Mouse (Mus musculus) limb, embryonic 13.5 days (tissue): ENCODE measurements around the gene Epn2. TPM values are rescaled to one million over a fixed set of nuclear protein-coding genes. Genes with fewer than 3 reads are reported as not detected.

Experiments used
- ATAC-seq: fragments of 200-750 bp; cut with Nextera tagmentation; 2 replicates; pipeline ENCODE4 v1.8.0; 2017; ENCODE audit warnings: low read depth, moderate number of reproducible peaks, moderate TSS enrichment; ENCODE audit not compliant: low FRiP score
- H3K27ac ChIP-seq: fragments of 300-500 bp; sonication (generic); 2 replicates; pipeline ENCODE4 v1.5.1; 2015; ENCODE audit warnings: inconsistent platforms, mild to moderate bottlenecking, moderate library complexity
- H3K27me3 ChIP-seq: fragments of 300-500 bp; sonication (generic); 2 replicates; pipeline ENCODE4 v1.6.1; 2015; ENCODE audit warnings: mild to moderate bottlenecking, inconsistent platforms
- H3K36me3 ChIP-seq: fragments of 300-500 bp; sonication (generic); 2 replicates; pipeline ENCODE4 v1.6.1; 2015; ENCODE audit warnings: inconsistent platforms, mild to moderate bottlenecking, moderate library complexity
- H3K4me1 ChIP-seq: fragments of 300-500 bp; sonication (generic); 2 replicates; pipeline ENCODE4 v1.6.1; 2015; ENCODE audit warnings: inconsistent platforms
- H3K4me2 ChIP-seq: fragments of 300-500 bp; sonication (generic); replicated peaks from 2 replicates; pipeline ENCODE4 v1.6.1; 2015; ENCODE audit warnings: inconsistent platforms, mild to moderate bottlenecking, moderate library complexity
- H3K4me3 ChIP-seq: fragments of 300-500 bp; sonication (generic); 2 replicates; pipeline ENCODE4 v1.5.1; 2015; ENCODE audit warnings: moderate library complexity, mild to moderate bottlenecking, inconsistent platforms
- H3K9ac ChIP-seq: fragments of 300-500 bp; sonication (generic); 2 replicates; pipeline ENCODE4 v1.6.1; 2015; ENCODE audit warnings: mild to moderate bottlenecking, inconsistent platforms
- H3K9me3 ChIP-seq: fragments of 300-500 bp; sonication (generic); 2 replicates; pipeline ENCODE4 v1.6.1; 2016; ENCODE audit warnings: inconsistent platforms
- WGBS: fragments of 180-500 bp; shearing (Covaris S2); methylation state at CpG from one replicate; pipeline ENCODE4 v1.1.7; 2015; 5-methylcytosine and 5-hydroxymethylcytosine counted together
- polyA plus RNA-seq: library from polyadenylated mRNA; unstranded; fragments of >200 nt; fragmentation: Nextera tagmentation; extraction: Ambion mirVana; gene quantifications from 2 replicates; pipeline ENCODE4 v1.2.1, GENCODE M21; 2015

Epn2 gene
- polyA plus RNA-seq, 1 experiment from 2014 or later: 32.1 TPM

DNA sequence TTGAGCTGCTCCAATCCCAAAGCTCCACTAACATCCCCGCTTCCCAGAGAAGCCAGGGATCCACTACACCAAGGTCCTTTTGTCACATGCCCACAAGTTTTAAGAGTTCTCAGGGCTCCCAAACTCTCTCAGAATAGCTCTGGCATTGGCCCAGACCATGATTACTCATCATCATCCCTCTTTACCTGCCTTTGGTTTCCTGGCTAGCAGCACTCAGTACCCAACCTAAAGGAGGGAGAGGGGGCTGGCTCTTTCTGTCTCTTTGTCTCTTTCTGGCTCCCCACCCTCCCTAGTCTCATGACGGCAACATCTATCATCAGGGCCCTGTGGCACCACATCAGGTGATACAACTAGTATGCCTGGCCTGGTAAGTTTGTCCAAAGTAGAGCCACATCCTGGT is 46.7 kb downstream of the Epn2 start:
- WGBS: 79% methylated on average over 2 of the region's 2 CpGs
- no peak for ATAC-seq
- H3K4me2 ChIP-seq: no peak overlapping the region

DNA sequence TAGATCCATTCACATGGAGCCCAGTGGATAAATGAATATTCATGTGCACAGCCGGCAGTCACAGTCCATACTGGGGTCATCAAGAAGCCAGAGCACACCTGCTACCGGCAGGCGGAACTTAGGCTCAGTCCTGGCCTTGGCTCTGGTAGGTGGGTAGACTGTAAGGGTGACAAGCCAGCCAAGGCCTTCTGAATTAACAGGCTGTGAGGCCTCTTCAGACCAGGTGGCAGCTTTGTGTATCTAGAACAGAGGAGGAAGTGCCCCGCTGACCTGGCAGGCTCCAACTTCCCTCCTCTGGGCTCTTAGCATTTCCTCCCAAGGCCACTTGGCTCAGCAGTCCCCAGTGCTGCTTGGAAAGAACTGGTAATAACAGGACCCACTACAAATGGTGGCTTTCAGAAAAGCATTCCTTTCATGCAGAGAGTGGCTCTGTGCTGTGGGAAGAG is 50.2 kb downstream of the Epn2 start:
- H3K27me3 ChIP-seq: no peaks in the 10 kb centered on the region
- no peak overlapping the region for H3K4me2 ChIP-seq
- H3K4me1 ChIP-seq: peaks cover 7% of the 10 kb centered on the region
- no peak overlapping the region for H3K9ac ChIP-seq
- peaks cover 57% of the 10 kb centered on the region for H3K36me3 ChIP-seq
- no peak for ATAC-seq
- H3K9me3 ChIP-seq: no peaks in the 10 kb centered on the region
- 54% methylated on average over 4 of the region's 4 CpGs for WGBS
- no peak overlapping the region for H3K4me3 ChIP-seq
- H3K27ac ChIP-seq: no peak overlapping the region

More for the DNA sequence above, 46.7 kb downstream of the Epn2 start:
- H3K4me1 ChIP-seq: peaks cover 7% of the 10 kb centered on the region
- H3K9me3 ChIP-seq: no peaks in the 10 kb centered on the region
- H3K4me3 ChIP-seq: no peak overlapping the region
- H3K9ac ChIP-seq: no peak overlapping the region
- H3K36me3 ChIP-seq: peaks cover 42% of the 10 kb centered on the region
- H3K27ac ChIP-seq: no peak overlapping the region
- no peaks in the 10 kb centered on the region for H3K27me3 ChIP-seq

DNA sequence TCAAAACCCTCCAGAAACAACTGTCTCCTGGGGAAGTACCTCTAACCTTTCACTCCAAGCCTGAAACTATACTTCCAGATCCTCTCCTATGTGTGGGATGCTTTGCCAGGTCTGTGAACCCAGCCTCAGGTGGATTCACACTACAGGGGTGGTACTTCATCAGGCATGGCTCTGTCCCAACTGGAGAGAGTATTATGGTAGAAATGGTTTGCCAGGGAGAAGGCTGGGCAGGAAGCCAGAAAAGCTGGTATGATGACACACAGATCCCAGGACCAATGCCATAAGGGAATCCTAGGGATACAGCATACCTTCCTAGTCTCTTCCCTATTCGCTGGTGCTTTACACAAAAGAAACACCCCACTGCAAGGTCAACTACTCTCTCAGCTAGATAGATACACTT is 52.6 kb downstream of the Epn2 start:
- peaks cover 7% of the 10 kb centered on the region for H3K4me1 ChIP-seq
- H3K4me3 ChIP-seq: no peak overlapping the region
- H3K27ac ChIP-seq: no peak overlapping the region
- no peaks in the 10 kb centered on the region for H3K9me3 ChIP-seq
- no peaks in the 10 kb centered on the region for H3K27me3 ChIP-seq
- H3K9ac ChIP-seq: no peak overlapping the region
- peaks cover 53% of the 10 kb centered on the region for H3K36me3 ChIP-seq
- ATAC-seq: no peak
- 96% methylated on average over 1 of the region's 1 CpGs for WGBS
- no peak overlapping the region for H3K4me2 ChIP-seq

DNA sequence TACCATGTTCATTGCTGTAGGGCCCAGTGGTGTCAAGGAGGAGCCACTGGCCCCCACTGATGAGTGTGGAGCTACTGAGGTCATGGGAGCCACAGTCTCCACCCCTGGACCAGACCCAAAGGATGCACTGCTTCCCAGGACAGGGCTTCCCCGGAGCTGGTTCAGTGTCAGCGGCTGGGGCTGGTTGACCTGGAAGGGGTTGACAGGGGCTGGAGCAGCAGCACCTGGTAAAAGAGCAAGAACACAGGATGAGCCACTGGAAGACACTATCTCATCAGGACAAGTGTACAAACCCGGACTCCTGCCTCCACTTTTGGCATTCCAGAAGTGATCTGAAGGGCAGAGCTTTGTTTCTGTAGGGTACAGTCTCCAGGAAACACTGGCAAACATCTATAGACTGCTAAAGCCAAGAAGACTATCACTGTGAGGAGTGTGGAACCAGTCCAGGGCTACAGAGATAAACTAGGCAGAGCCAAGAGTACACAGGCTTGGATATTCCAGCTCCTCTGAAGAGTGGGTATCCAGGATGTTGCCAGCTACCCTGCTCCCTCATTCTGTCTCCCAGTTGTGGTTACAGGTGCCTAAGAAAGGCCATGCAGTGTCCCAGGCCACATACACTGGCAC is 59.9 kb downstream of the Epn2 start:
- H3K4me2 ChIP-seq: no peak overlapping the region
- H3K9ac ChIP-seq: no peak overlapping the region
- no peaks in the 10 kb centered on the region for H3K27me3 ChIP-seq
- no peaks in the 10 kb centered on the region for H3K9me3 ChIP-seq
- no peak overlapping the region for H3K4me3 ChIP-seq
- no peaks in the 10 kb centered on the region for H3K4me1 ChIP-seq
- no peak overlapping the region for H3K27ac ChIP-seq
- 93% methylated on average over 3 of the region's 3 CpGs for WGBS
- no peak for ATAC-seq
- peaks cover 63% of the 10 kb centered on the region for H3K36me3 ChIP-seq

DNA sequence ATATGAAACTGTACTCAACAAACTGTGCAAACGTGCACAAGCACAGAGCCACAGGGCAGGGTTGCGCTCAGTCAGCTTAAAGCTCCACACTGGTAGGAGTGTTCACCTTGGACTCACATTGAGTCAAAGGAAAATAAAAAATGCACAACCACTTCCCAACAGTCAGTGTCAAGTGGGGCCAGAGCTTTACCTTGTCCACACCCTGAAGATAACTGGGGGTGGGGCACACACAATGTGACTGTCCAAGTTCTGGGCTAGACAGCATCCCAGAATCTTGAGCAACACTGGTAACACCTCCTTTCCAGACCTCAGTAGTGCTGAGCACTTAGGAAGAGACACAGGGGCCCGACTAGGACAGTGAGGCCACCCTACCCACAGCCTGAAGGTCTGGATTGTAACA is 60.6 kb downstream of the Epn2 start:
- Histone ChIP-seq H3K27me3 (no peaks in the 10 kb centered on the region), H3K27ac (no peak overlapping the region), H3K4me2 (no peak overlapping the region), H3K4me1 (no peaks in the 10 kb centered on the region), H3K4me3 (no peak overlapping the region), H3K36me3 (peaks cover 69% of the 10 kb centered on the region), H3K9ac (no peak overlapping the region), H3K9me3 (no peaks in the 10 kb centered on the region)
- ATAC-seq: no peak
- 90% methylated on average over 3 of the region's 3 CpGs for WGBS

DNA sequence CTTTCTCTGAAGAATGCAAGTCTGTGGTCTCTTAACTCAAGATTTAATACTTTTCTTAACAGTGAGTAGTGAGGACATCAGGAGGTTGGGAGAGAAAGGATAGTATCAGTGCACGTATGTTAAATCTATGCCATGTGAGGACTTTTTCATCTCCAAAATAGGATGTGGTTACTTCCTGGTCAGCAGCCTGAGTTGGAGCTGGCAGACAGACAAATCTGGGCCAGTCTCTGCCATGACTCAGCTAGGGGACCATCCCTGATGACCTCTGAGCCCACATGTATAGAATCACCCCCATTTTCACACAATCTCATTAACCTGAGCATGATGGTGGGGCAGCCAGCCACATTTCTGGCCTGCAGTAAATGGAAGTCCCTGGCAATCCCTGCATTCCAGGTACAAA is 61.5 kb downstream of the Epn2 start:
- Histone ChIP-seq H3K4me3 (no peak overlapping the region), H3K4me1 (no peaks in the 10 kb centered on the region), H3K9me3 (no peaks in the 10 kb centered on the region), H3K27ac (no peak overlapping the region), H3K27me3 (no peaks in the 10 kb centered on the region), H3K4me2 (no peak overlapping the region), H3K9ac (no peak overlapping the region), H3K36me3 (peaks cover 77% of the 10 kb centered on the region)
- no peak for ATAC-seq
- WGBS: 83% methylated on average over 1 of the region's 1 CpGs

DNA sequence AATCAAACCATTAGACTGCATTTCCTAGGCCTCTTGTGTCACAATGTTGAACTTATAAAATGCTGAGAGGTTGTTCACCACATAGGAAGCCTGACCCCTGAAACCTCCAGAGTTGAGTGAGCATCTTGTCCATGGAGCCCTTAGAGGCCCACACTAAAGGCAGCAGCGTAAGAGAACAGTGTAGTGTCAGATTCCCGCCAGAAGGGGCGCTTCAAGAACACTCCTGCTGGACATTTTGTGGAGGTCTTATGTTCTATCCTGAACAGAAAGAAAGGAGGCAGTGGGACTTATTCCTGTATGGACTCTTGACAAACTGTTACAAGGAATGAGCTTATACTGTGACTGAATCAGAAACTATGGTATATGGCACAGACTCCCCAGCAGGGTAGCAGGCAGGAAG is 64.5 kb downstream of the Epn2 start:
- H3K27me3 ChIP-seq: no peaks in the 10 kb centered on the region
- no peaks in the 10 kb centered on the region for H3K4me1 ChIP-seq
- H3K4me3 ChIP-seq: no peak overlapping the region
- no peak overlapping the region for H3K9ac ChIP-seq
- H3K36me3 ChIP-seq: peaks cover 70% of the 10 kb centered on the region
- no peak overlapping the region for H3K27ac ChIP-seq
- no peak overlapping the region for H3K4me2 ChIP-seq
- no peak for ATAC-seq
- H3K9me3 ChIP-seq: no peaks in the 10 kb centered on the region
- 52% methylated on average over 3 of the region's 3 CpGs for WGBS

DNA sequence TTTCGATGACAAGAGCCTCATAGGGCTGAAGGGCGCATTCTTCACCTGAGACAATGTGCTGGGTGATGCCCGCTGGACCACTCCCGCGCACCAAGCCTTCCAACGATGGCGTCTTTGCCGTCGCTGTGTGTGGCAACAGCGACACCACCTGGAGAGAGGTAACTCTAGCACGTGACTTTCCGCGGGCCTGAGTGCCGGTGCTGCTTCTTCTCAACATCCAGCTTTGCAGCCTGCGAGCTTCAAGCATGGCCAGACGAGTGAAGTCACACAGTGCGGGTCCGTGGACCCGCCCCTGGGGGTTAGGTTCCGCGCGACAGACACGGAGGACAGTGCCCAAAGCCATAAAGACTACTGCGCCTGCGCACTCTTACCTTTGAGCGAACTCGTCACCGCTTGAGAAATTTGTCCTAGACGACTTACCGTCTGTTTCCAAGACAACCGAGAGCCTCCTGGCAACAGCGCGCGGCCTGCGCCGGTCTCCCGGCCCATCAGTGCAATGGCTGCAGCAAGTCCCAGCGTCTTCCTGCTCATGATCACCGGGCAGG is 74.7 kb downstream of the Epn2 start, which contains the start of gene B9d1:
B9d1 (plus strand) TSS at position 432 of the 545 bp plus-strand sequence.
- H3K36me3 ChIP-seq: peaks cover 8% of the 10 kb centered on the region; the same call in 1 of the 2 replicates
- ATAC-seq: peak; percentile 89

DNA sequence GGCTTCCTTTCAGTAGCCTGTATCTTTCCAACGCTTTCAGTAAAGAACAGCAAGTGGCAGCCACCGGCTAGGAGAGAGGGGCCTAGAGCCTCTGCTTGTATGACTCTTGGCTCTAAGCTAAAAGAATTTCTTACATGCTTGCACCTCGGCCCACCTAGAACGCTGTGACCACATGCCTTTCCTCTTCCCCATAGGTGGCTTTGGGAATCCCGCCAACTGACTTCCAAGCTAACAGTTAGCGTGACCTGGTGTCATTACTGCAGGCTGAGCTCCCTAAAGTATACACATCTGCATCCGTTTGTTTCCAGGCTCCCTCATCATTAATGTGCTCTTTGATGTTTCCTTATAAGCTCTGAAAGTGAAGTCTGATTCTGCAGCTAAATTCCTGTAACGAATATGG is 75.6 kb downstream of the Epn2 start:
- H3K4me1 ChIP-seq: peaks cover 33% of the 10 kb centered on the region
- no peaks in the 10 kb centered on the region for H3K9me3 ChIP-seq
- ATAC-seq: no peak
- peak overlapping the region; percentile 76 for H3K4me2 ChIP-seq
- no peak overlapping the region for H3K4me3 ChIP-seq
- H3K36me3 ChIP-seq: peaks cover under 1% of the 10 kb centered on the region; the same call in 1 of the 2 replicates
- 37% methylated on average over 8 of the region's 8 CpGs for WGBS
- H3K9ac ChIP-seq: no peak overlapping the region
- H3K27ac ChIP-seq: peak overlapping the region; percentile 15; the same call in 1 of the 2 replicates
- H3K27me3 ChIP-seq: no peaks in the 10 kb centered on the region

More for the DNA sequence above, 74.7 kb downstream of the Epn2 start, which contains the start of gene B9d1:
- WGBS: under 1% methylated on average over 39 of the region's 39 CpGs
- Histone ChIP-seq H3K4me3 (peak within 1 kb of the TSS; percentile 69), H3K4me2 (peak within 1 kb of the TSS; percentile 76), H3K4me1 (peaks cover 26% of the 10 kb centered on the region), H3K9me3 (no peaks in the 10 kb centered on the region), H3K9ac (peak within 1 kb of the TSS; percentile 75), H3K27ac (peak within 1 kb of the TSS; percentile 75; the same call in 1 of the 2 replicates), H3K27me3 (no peaks in the 10 kb centered on the region)

DNA sequence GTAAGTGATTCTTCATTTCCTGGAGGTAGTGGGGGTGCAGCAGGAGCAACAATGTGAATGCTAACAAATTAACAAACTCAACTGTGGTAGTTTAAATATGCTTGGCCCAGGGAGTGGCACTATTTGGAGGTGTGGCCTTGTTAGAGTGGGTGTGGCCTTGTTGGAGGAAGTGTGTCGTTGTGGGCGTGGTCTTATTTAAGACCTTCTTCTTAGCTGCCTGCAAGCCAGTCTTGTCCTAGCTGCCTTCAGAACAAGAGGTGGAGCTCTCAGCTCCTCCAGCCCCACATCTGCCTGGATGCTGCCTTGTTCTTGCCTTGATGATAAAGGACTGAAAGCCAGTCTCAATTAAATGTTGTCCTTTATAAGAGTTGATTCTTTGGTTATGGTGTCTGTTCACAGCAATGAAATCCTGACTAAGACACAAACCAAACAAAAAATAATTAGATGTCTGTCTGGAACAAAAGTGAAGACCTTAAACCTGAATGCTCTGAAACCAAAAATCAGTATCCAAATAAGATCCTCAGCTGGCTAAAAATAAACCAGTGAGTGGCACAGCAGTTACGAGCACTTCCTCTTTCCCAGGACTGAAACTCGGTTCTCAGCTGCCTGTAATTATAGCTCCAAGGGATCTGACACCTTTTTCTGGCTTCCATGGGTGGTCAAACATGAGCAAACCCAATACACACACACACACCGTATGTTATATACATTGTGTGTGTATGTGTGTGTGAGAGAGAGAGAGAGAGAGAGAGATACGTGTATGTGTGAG is 80.6 kb downstream of the Epn2 start:
- Histone ChIP-seq H3K27ac (no peak overlapping the region), H3K4me2 (no peak overlapping the region), H3K36me3 (no peaks in the 10 kb centered on the region), H3K4me1 (peaks cover 23% of the 10 kb centered on the region), H3K27me3 (no peaks in the 10 kb centered on the region), H3K9me3 (no peaks in the 10 kb centered on the region), H3K9ac (no peak overlapping the region), H3K4me3 (no peak overlapping the region)
- 55% methylated on average over 6 of the region's 6 CpGs for WGBS
- no peak for ATAC-seq

DNA sequence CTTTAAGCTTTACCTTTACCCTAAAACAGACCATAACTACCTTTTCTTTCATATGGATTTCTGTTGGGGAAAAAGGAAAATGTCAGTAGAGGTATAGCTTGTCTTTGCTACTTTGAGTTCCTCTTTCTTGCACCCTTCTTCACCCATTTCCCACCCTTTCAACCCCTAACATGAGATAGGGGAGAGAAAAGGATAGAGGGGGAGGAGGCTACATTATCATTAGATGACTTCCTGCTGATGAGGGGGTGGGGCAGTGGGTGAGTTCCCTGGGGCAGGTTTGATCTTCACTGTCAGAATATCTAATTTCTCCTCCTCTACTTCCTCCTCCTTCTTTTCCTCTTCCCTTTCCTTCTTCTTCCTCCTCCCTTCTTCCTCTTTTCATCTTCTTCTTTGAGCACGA is 82.0 kb downstream of the Epn2 start:
- 62% methylated on average over 1 of the region's 1 CpGs for WGBS
- Histone ChIP-seq H3K9ac (no peak overlapping the region), H3K36me3 (peaks cover 3% of the 10 kb centered on the region; the same call in 1 of the 2 replicates), H3K4me1 (peaks cover 26% of the 10 kb centered on the region), H3K4me3 (no peak overlapping the region), H3K27ac (no peak overlapping the region), H3K9me3 (no peaks in the 10 kb centered on the region), H3K27me3 (no peaks in the 10 kb centered on the region), H3K4me2 (no peak overlapping the region)
- ATAC-seq: no peak

DNA sequence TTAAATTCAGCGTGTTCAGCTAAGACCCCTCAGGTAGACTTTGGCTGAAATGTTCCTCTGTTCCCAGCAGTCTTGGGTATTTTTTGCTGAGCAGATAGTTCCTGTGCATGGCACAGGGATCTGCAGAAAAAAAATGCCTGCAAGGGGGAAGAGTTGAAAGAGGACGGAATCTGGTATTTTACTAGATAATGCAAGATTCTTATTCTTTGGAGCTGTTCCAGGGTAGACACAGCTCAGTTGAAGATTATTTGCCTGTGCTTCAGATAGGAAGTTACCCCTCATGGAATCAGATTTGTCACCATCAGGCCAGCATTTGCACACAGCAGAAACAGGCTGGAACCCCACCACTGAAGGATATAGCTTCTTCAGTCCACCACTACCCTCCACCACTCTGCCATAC is 84.0 kb downstream of the Epn2 start:
- Histone ChIP-seq H3K36me3 (peaks cover 22% of the 10 kb centered on the region), H3K9ac (no peak overlapping the region), H3K4me3 (no peak overlapping the region), H3K27me3 (no peaks in the 10 kb centered on the region), H3K27ac (peak overlapping the region; percentile 88), H3K4me2 (no peak overlapping the region; the same call in 1 of the 2 replicates), H3K4me1 (peaks cover 40% of the 10 kb centered on the region), H3K9me3 (no peaks in the 10 kb centered on the region)
- WGBS: 85% methylated on average over 2 of the region's 2 CpGs
- no peak for ATAC-seq
